Mouse (Mus musculus) layer of hippocampus, adult 18-20 months (tissue): ENCODE data around the gene B3gat3. TPM values are rescaled to one million over a fixed set of nuclear protein-coding genes. Genes with fewer than 3 reads are reported as not detected.
A peak's percentile ranks its signal among the peaks of the same experiment; 100 is the strongest.
"Not testable (repeated sequence)": the region's sequence is repeated elsewhere in the genome, so short reads cannot be mapped to it uniquely, and the experiment has no call there.

ENCODE experiments used
- DNase-seq, 2 experiments: peaks; one replicate each; pipeline ENCODE4 v3.0.0; 2022; ENCODE audit warnings: low spot score in 2 of 2
- long read RNA-seq: library from polyadenylated mRNA; stranded (forward); transcript quantifications from one replicate; pipeline ENCODE4 v2.0.0, GENCODE M21; 2021
- total RNA-seq, 2 experiments: library from RNA; stranded (reverse); gene quantifications; 2 replicates each; pipeline ENCODE4 v1.2.3; 2021

The B3gat3 gene
- total RNA-seq, result 100 to 1,000 TPM; 166 to 169 TPM
- long read RNA-seq, transcript B3gat3-201 (5 exons, 1,603 nt), result major isoform, 151 of 177 reads
- long read RNA-seq, transcript B3gat3-203 (5 exons, 909 nt), result minor isoform, 5 of 177 reads
- long read RNA-seq, partial matches to known transcripts, result 8 of 177 reads
- long read RNA-seq, other reads (novel, unspliced or antisense), result 13 of 177 reads

DNA sequence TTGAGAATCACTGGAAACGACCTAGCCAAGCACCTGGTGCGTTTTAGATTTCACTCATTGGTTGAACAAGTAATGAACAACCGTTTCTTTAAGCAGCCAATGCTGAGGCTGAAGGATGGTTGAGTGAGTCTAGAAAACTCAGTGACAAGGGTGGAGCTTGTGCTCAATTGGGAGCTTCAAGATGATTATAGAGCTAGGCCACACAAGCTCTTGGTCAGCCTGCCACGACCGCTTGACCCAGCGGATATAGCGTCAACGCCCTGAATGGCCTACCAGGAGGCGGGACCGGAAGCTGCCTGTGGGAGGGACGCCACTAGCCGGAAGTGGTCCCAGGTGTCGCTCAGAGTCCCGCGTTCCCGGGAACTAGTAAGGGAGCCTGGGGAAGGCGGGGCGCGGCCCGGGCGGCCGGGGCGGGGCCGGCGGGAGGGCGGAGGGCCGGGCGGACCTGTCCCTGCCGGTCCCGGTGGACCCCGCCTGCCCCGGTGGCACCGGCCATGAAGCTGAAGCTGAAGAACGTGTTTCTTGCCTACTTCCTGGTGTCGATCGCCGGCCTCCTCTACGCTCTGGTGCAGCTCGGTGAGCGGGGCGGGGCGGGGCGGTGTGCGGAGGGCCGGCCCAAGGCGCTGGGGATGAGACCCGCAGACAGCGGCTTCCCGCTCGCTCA, at the start of gene B3gat3:
B3gat3 (plus strand) TSS at position 302 of the 664 bp plus-strand sequence.
- DNase-seq, result peak; percentile 90 to 96

- DNase-seq, result not testable (repeated sequence)
Measured at GRCm38 (mm10) chr19:8870381-8870780, 49.8 kb upstream of the B3gat3 start.

DNA sequence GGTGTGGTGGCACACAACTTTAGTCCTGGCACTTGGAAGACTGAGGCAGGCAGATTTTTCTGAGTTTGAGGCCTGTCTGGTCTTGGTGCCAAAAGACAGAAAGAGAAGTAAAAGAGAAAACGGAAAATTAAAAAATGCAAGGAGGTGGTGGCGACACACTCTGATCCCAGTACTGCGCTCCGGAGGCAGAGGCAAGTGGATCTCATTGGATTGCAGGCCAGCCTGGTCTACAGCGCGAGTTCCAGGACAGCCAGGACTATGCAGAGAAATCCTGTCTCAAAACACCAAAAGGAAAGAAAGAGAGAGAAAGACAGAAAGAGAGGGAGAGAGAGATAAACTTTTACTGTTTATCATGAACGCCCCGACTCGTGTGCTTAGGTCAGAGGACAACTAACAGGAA, 49.3 kb upstream of the B3gat3 start:
- DNase-seq, result no peak

- DNase-seq, result peak; percentile 99
Measured at GRCm38 (mm10) chr19:8871267-8872186, 48.6 kb upstream of the B3gat3 start, which contains the start of gene Ubxn1. Gene Ubxn1, plus strand, starts transcription at chr19:8871496.

GRCm38 (mm10) chr19:8872266-8872840, 47.8 kb upstream of the B3gat3 start:
- DNase-seq, result no peak

GRCm38 (mm10) chr19:8875031-8875430, 45.1 kb upstream of the B3gat3 start:
- DNase-seq, result no peak

GRCm38 (mm10) chr19:8880311-8881033, 39.7 kb upstream of the B3gat3 start, which contains the start of gene Uqcc3:
Gene Uqcc3, minus strand, starts transcription at chr19:8880923.
- DNase-seq, result peak; percentile 83 to 92

DNA sequence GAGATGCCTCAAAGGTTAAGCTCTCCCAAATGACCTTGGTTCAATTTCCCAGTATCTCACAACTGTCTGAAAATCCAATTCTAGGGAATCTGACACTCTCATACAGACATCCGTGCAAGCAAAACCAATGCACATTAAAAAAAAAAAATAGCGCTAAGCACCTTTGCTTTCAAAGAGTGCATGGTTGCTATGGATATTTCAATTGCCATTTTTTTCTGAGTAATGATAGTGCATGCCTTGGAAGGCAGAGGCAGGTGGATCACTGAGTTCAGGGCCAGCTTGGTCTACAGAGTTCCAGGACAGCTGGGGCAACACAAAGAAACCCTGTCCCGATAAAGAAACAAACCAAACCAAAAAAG, 39.2 kb upstream of the B3gat3 start:
- no peak for DNase-seq

- no peak for DNase-seq
Measured at GRCm38 (mm10) chr19:8883616-8884015, 36.6 kb upstream of the B3gat3 start, which contains the start of the genes Lbhd1 and Gm49403. Gene Lbhd1, plus strand, starts transcription at chr19:8883732. Gene Gm49403, plus strand, starts transcription at chr19:8883930.

- no peak for DNase-seq
Measured at GRCm38 (mm10) chr19:8886916-8887584, 33.1 kb upstream of the B3gat3 start.

DNA sequence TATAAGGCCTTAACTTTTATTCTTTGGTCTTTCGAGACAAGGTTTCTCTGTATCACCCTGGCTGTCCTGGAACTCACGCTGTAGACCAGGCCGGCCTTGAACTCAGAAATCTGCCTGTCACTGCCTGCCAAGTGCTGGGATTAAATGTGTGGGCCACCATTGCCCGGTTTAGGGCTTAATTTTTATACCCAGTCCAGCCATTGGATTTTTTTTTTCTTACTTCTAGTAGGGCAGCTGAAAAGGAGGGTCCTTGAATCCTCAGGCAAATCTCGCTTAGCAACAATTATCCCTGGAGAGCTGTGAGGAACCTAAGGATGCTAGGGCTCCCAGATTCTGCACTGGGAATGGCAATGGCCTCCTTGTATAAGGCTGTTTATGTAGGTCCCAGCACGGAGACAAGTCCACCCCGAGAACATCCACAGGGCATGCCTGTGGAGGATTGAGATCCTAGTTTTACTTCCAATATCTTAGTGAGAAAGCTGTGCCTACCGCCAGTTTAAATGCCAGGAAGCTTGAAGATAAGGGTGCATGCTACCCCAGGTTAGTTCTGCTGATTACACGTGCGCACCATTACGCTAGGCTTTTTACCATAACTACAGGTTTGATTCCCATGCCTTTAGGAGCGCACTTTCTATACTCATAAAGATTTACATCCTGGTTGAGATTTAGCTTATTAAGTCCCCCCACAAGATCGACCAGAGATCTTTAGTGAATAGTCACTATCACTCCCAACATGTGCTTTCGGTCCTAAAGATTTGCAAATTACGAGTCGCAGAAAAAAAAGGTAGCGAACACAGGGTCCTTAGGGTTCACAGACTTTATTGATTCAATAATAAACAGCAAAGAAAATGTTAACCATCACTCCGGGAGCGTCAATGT, 32.4 kb upstream of the B3gat3 start:
- no peak for DNase-seq

GRCm38 (mm10) chr19:8888511-8889385, 31.4 kb upstream of the B3gat3 start, which contains the start of the genes 1810009A15Rik and Gm49416:
Gene 1810009A15Rik, plus strand, starts transcription at chr19:8888853.
Gene Gm49416, plus strand, starts transcription at chr19:8888926.
- DNase-seq, result peak; percentile 90 to 95

DNA sequence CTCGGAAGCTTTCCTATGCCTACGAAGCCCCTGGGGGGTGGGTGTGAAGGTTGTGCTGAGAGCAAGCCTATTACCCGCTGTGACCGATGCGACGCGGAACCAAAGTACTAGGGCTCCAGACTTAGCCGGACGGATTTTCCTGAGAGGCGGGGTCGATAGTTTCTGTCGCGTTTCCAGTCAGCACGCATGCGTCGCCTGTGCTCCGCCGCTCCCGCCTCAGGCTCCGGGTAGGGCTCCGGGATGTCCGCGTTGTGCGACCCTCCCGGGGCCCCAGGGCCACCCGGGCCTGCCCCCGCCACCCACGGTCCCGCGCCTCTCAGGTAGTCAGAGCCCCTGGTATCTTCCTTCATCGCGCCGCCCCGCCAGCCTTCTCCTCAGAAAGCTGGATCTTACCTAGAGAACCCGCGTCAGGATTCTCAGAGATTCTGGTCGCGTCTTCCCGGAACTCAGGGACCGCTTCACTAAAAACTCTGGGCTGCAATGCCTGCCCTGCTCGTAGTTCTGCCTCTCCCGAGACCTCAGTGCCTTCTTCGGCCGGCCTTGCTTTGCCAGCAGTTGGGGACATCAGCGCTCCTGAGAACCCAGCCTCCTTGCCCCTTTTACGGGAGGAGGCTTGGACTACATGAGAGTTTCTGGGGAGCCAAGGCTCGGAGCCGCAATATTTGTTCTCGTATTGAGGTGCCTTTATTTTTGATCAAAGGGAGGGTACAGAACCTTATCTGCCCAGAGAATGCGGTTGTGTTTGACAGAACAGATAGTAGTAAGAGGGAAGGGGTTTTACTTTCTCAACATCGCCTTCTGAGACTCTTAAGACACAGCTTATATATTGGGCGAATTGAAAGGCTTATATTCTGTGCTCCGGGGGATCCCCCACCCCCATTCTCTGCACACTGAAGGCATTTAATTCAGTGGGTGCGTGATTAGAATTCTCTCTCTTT, 27.1 kb upstream of the B3gat3 start, which contains the start of gene Ints5:
Ints5 (plus strand) TSS at position 177 of the 938 bp plus-strand sequence.
- peak; percentile 85 to 90 for DNase-seq

DNA sequence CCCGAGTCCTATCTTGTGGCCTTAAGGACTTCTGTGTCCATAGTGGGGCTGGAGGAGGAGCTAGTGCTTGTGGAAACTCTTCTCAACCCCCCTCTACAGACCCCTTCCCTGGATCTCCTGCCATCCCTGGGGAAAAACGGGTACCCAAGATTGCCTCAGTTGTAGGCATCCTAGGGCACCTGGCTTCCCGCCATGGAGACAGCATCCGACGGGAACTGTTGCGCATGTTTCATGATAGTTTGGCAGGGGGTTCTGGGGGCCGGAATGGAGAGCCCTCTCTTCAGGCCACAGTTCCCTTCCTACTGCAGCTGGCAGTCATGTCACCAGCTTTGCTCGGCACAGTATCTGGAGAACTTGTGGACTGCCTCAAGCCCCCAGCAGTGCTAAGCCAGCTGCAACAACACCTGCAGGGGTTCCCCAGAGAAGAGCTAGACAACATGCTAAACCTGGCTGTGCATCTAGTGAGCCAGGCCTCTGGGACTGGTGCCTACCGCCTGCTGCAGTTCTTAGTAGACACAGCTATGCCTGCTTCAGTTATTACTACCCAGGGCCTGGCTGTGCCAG, 24.7 kb upstream of the B3gat3 start:
- no peak for DNase-seq

DNA sequence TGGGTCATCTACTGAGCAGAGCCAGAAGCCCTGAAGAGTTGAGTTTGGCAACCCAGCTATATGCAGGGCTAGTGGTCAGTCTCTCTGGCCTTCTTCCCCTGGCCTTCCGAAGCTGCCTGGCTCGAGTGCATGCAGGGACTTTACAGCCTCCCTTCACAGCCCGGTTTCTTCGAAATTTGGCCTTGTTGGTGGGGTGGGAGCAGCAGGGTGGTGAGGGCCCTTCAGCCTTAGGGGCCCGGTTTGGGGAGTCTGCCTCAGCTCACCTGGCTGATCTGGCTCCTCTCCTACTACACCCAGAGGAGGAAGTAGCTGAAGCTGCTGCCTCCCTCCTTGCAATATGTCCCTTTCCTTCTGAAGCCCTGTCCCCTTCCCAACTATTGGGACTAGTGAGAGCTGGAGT, 23.9 kb upstream of the B3gat3 start:
- not testable (repeated sequence) for DNase-seq

- peak in 1 of 2 experiments; percentile 21 for DNase-seq
Measured at GRCm38 (mm10) chr19:8897211-8897864, 22.8 kb upstream of the B3gat3 start.
